29 mouse cellular contexts compared by ENCODE assay signal in the genomic region with DNA sequence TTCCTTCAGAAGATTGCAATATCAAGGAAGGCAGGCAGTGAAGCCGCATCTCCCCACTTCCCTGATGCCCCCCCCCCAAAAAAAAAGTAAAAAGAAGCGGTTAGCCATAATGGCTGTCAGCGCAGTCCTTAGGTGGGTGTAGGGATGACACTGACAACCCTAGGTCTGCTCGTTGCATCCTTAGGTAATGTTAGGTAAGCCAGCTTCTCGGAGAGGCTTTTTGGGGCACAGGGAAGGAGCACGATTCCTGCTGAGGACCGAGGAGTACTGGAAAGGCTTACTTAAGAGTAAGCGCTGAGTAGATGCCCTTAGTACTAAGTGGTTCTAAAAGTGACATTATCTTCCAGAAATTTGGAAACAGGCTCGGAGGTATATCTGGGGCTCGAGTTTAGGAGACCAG. TPM values are rescaled to one million over a fixed set of nuclear protein-coding genes. Genes with fewer than 3 reads are reported as not detected.
"Had no signal": no experiment of that assay in that cellular context is flagged by ENCODE, and none has a peak within 500 bp of the region (broad histone marks: within the 10 kb centered on the region; RNA-seq: fewer than 3 reads in every experiment).

No protein-coding gene starts in this region.

- H3K36me3 ChIP-seq: heart, embryonic 10.5 days; heart, embryonic 12.5 days; hindbrain, embryonic 10.5 days; hindbrain, embryonic 12.5 days; intestine, embryonic 15.5 days; kidney, embryonic 15.5 days; limb, embryonic 13.5 days; limb, embryonic 15.5 days; liver, embryonic 12.5 days had no signal

- H3K9ac ChIP-seq: heart, embryonic 12.5 days; hindbrain, embryonic 12.5 days; hindbrain, embryonic 14.5 days; intestine, embryonic 15.5 days; kidney, embryonic 15.5 days; limb, embryonic 13.5 days; limb, embryonic 15.5 days; liver, embryonic 12.5 days; liver, embryonic 14.5 days had no signal

- H3K4me1 ChIP-seq: heart, embryonic 10.5 days; heart, embryonic 12.5 days; hindbrain, embryonic 12.5 days; intestine, embryonic 15.5 days; kidney, embryonic 15.5 days; limb, embryonic 13.5 days; limb, embryonic 15.5 days; liver, embryonic 12.5 days had no signal

- H3K27me3 ChIP-seq: heart, embryonic 12.5 days; hindbrain, embryonic 12.5 days; intestine, embryonic 15.5 days; kidney, embryonic 15.5 days; limb, embryonic 13.5 days; limb, embryonic 15.5 days; liver, embryonic 12.5 days had no signal

- H3K9me3 ChIP-seq: heart, embryonic 10.5 days; heart, embryonic 12.5 days; hindbrain, embryonic 10.5 days; hindbrain, embryonic 12.5 days; intestine, embryonic 15.5 days; kidney, embryonic 15.5 days; limb, embryonic 13.5 days; limb, embryonic 15.5 days; liver, embryonic 12.5 days had no signal

- H3K27ac ChIP-seq: gastrocnemius, adult 2 months; heart, embryonic 10.5 days; hindbrain, embryonic 10.5 days; hindbrain, embryonic 12.5 days; hindbrain, embryonic 14.5 days; intestine, embryonic 15.5 days; kidney, embryonic 15.5 days; kidney, postnatal 0 days; limb, embryonic 13.5 days; limb, embryonic 15.5 days; liver, embryonic 12.5 days; liver, embryonic 14.5 days had no signal

- H3K4me2 ChIP-seq: heart, embryonic 12.5 days; hindbrain, embryonic 12.5 days; hindbrain, embryonic 14.5 days; intestine, embryonic 15.5 days; kidney, embryonic 15.5 days; limb, embryonic 13.5 days; limb, embryonic 15.5 days; liver, embryonic 12.5 days had no signal

- H3K4me3 ChIP-seq: gastrocnemius, adult 2 months; heart, embryonic 10.5 days; heart, embryonic 12.5 days; hindbrain, embryonic 10.5 days; hindbrain, embryonic 12.5 days; intestine, embryonic 15.5 days; kidney, embryonic 15.5 days; limb, embryonic 13.5 days; limb, embryonic 15.5 days; liver, embryonic 12.5 days had no signal

- DNase-seq: gastrocnemius, adult 2 months; gastrocnemius, postnatal 10 days; gastrocnemius, postnatal 25 days; heart, adult 18-20 months; heart, postnatal 10 days; heart, postnatal 4 days; kidney, adult 18-20 months; kidney, adult 9 months; kidney, postnatal 14 days; kidney, postnatal 36 days; layer of hippocampus, adult 9-11 months; layer of hippocampus, postnatal 36 days; left cerebral cortex, postnatal 4 days had no signal

- ATAC-seq: hindbrain, embryonic 16.5 days; inflammation-experienced regulatory T-cells, adult 6 months; intestine, embryonic 15.5 days; intestine, postnatal 0 days; liver, embryonic 12.5 days had no signal

RNA-seq across cellular contexts. Expression of gene Erc2, which starts 52.3 kb away (rescaled TPM):
- total RNA-seq: granulocyte monocyte progenitor cell, adult 5-6 weeks had no signal
